Mouse (Mus musculus): ENCODE measurements around the gene Gm8720. TPM values are rescaled to one million over a fixed set of nuclear protein-coding genes. Genes with fewer than 3 reads are reported as not detected.

Gene Gm8720
- polyA plus RNA-seq (2014; fragmentation: Illumina TruSeq; extraction: RNeasy Lipid Tissue Mini Kit (QIAGEN cat#74804); ENCODE audit: low read depth, low replicate concordance) = not detected

GRCm38 (mm10) chr7:23067356-23067755, at the start of gene Gm8720:
Gene Gm8720, minus strand, starts transcription at chr7:23067456.

GRCm38 (mm10) chr7:23055240-23055639, 12.0 kb downstream of the Gm8720 start, which contains the start of gene Vmn1r163:
Gene Vmn1r163, plus strand, starts transcription at chr7:23055540.

GRCm38 (mm10) chr7:23019823-23020222, 47.4 kb downstream of the Gm8720 start, which contains the start of gene Gm4216:
Gene Gm4216, minus strand, starts transcription at chr7:23019923.

Other genes with a start within 250 kb of the Gm8720 start
- gene Vmn1r159, start 223.9 kb downstream of the Gm8720 start, polyA plus RNA-seq (2014; fragmentation: Illumina TruSeq; extraction: RNeasy Lipid Tissue Mini Kit (QIAGEN cat#74804); ENCODE audit: low read depth, low replicate concordance) = not detected
- not detected for gene Vmn1r160, start 196.2 kb downstream of the Gm8720 start, polyA plus RNA-seq (2014; fragmentation: Illumina TruSeq; extraction: RNeasy Lipid Tissue Mini Kit (QIAGEN cat#74804); ENCODE audit: low read depth, low replicate concordance)
- not detected for gene Gm4214, start 82.8 kb downstream of the Gm8720 start, polyA plus RNA-seq (2014; fragmentation: Illumina TruSeq; extraction: RNeasy Lipid Tissue Mini Kit (QIAGEN cat#74804); ENCODE audit: low read depth, low replicate concordance)
- not detected for gene Gm4216, start 47.5 kb downstream of the Gm8720 start, polyA plus RNA-seq (2014; fragmentation: Illumina TruSeq; extraction: RNeasy Lipid Tissue Mini Kit (QIAGEN cat#74804); ENCODE audit: low read depth, low replicate concordance)
- gene Vmn1r163, start 11.9 kb downstream of the Gm8720 start, polyA plus RNA-seq (2014; fragmentation: Illumina TruSeq; extraction: RNeasy Lipid Tissue Mini Kit (QIAGEN cat#74804); ENCODE audit: low read depth, low replicate concordance) = not detected
- gene Gm10662, start 77.0 kb upstream of the Gm8720 start, polyA plus RNA-seq (2014; fragmentation: Illumina TruSeq; extraction: RNeasy Lipid Tissue Mini Kit (QIAGEN cat#74804); ENCODE audit: low read depth, low replicate concordance) = not detected
- gene Vmn1r165, start 149.9 kb upstream of the Gm8720 start, polyA plus RNA-seq (2014; fragmentation: Illumina TruSeq; extraction: RNeasy Lipid Tissue Mini Kit (QIAGEN cat#74804); ENCODE audit: low read depth, low replicate concordance) = not detected
- not detected for gene Vmn1r166, start 184.2 kb upstream of the Gm8720 start, polyA plus RNA-seq (2014; fragmentation: Illumina TruSeq; extraction: RNeasy Lipid Tissue Mini Kit (QIAGEN cat#74804); ENCODE audit: low read depth, low replicate concordance)
- gene Gm6902, start 211.4 kb upstream of the Gm8720 start, polyA plus RNA-seq (2014; fragmentation: Illumina TruSeq; extraction: RNeasy Lipid Tissue Mini Kit (QIAGEN cat#74804); ENCODE audit: low read depth, low replicate concordance) = 1.2 TPM
- gene Nlrp4e, start 233.7 kb upstream of the Gm8720 start, polyA plus RNA-seq (2014; fragmentation: Illumina TruSeq; extraction: RNeasy Lipid Tissue Mini Kit (QIAGEN cat#74804); ENCODE audit: low read depth, low replicate concordance) = 10.0 TPM

All from testis, adult 10 weeks (tissue).